Mouse (Mus musculus): ENCODE measurements around the gene Fam57b.
"Not testable (repeated sequence)": the region's sequence is repeated elsewhere in the genome, so short reads cannot be mapped to it uniquely, and the experiment has no call there.

Fam57b gene

DNA sequence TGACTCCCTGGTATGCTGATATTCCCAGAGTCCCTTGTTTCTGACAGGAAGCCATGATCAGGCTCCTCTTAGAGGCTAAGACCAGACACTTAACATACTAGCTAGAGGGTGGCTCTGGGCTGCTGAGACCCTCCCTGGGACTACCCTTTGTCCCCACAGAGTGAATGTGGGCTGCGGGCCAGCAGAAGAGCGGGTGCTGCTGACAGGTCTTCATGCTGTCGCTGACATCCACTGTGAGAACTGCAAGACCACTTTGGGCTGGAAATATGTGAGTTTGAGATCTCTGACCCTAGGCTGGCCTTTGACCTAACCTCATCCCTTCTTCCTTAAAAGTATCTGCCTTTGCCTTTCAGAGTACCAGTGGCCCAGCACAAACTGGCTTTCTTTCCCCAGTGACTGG lies 19.3 kb upstream of the Fam57b start:
- no peak for DNase-seq (ENCODE audit: low read depth, low spot score)

DNA sequence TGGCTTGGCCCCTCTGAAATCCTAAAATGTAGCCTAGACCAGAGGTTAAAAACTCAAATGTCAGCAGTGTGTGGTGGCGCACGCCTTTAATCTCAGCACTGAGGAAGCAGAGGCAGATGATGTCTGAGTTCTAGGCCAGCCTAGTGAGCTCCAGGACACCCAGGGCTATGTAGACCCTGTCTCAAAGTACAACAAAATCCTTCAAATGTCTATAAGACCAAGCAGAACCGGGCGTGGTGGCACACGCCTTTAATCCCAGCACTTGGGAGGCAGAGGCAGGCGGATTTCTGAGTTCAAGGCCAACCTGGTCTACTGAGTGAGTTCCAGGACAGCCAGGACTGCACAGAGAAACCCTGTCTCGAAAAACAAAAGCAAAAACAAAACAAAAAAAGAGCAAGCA lies 18.4 kb upstream of the Fam57b start:
- not testable (repeated sequence) for DNase-seq (ENCODE audit: low read depth, low spot score)

DNA sequence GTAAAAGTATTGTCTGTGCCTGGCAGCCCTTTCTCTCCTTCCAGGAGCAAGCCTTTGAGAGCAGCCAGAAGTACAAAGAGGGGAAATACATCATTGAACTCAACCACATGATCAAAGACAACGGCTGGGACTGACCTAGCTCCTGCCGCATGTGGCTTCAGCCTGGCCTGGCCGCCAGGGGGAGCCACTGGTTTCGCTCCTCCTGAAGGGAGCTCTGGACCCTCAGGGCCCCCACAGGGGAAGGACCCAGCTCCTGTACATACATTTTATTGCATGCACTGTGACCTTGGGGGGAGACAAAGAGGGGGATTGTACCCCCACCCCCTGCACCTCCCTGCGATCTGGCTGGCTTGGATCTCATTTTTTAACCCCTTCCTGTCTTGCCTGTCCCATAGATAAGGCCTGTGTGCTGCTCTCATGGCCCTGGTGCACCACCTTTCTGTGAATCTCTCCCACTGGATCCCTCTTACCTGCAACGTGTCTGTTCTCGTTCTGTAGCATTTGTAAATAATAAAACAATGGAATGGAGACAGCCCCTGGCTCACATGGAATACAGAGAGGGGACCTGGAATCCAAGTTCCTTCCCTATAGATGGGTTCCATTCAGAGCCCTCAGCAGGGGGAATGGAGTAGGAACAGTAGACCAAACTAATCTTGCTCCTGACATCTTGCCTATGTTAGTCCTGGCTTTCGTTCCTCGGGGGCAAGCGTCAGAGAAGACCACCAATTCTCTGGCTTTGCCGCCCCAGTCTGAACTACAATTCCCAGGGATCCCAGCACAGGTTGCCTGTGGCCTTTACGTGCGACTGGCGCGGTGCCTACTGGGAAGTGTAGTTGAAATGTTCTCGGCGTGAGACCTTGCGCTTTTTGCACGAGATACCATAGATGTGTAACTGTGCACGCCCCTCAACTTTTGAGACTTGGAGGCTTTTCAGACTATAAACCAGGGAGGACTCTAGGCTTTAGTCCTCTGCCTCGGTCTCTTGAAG lies 17.2 kb upstream of the Fam57b start:
- peak; percentile 85 for DNase-seq (ENCODE audit: low read depth, low spot score)

DNA sequence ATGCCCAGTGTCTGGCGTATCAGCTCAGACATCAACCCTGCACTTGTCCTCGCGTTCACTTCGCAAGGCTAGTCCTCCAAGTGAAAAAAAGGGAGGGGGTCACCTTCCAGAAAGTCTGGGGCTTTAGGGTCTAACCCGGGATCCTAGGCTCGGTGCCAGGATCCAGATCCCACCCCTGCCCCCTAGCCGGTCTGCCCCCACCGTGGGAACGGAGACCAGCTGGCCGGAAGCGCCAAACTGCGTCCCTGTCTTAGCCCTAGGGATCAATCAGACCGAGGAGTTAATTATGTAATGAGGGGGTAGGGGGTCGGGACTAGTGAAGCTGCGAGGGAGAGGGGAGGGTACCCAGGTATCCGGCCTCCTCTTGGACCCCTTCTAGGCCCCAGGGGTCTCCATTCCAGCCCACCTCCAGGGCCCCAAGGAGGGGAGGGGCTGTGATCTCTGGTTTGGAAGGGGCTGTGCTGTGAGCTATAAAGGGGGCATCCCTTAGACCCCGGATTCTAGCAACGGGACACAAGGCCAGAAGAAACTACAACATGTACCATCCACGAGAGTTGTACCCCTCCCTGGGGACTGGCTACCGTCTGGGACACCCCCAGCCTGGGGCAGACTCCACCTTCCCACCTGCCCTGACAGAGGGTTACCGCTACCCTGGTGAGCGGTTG lies 16.4 kb upstream of the Fam57b start, which contains the start of gene Tbx6:
Tbx6 (plus strand) TSS at position 513 of the 665 bp plus-strand sequence.
- DNase-seq (ENCODE audit: low read depth, low spot score), result no peak

DNA sequence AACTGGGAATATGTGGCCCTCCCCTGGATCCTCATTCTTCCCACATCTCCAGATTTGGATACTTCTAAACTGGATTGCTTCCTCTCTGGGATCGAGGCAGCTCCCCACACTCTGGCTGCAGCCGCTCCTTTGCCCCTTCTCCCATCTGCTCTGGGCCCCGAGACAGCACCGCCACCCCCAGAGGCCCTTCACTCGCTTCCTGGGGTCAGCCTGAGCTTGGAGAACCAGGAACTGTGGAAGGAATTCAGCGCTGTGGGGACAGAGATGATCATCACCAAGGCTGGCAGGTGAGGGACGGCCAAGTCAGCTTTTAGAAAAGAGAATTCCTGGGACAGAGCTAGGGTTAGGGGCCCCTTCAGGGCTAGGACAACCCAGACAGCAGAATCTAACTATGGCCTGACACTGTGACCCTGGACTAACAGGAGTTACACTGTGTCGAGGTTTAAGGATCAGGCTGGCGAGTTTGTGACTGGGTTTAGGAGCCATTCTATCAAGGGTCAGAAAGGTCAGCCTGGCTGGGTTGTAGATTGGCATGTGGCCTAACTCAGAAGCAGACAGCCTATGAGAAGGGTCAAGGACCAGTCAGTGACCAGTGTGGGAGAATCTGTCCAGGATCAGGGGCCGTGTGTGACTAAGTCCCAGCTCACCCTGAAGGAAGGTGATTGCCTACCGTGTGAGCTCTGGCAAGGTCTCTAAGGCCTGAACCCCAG lies 15.7 kb upstream of the Fam57b start:
- no peak for DNase-seq (ENCODE audit: low read depth, low spot score)

DNA sequence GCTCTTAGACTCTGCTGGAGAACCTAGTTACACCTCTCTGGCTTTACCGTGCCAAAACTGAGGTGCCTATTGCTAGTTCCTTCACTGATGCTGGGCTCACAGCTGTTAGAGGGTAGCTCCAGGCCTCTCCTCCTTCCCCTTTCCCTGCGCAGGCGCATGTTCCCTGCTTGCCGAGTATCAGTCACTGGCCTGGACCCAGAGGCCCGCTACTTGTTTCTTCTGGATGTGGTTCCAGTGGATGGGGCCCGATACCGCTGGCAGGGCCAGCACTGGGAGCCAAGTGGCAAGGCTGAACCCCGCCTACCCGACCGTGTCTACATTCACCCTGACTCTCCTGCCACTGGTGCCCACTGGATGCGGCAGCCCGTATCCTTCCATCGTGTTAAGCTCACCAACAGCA lies 14.8 kb upstream of the Fam57b start:
- no peak for DNase-seq (ENCODE audit: low read depth, low spot score)

DNA sequence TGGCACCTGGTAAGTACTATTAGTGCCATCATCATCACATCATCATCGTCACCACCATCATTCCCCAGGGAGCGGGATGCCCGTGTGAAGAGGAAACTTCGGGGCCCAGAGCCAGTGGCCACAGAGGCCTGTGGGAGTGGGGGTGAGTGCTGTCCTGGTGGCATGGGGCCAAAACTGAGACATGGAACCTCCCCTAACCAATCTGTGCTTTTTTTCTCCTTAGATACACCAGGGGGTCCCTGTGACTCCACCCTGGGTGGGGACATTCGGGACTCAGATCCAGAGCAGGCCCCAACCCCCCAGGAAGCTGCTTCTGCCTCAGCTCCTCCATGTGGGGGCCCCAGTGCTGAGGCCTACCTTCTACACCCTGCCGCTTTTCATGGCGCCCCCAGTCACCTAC lies 13.0 kb upstream of the Fam57b start:
- no peak for DNase-seq (ENCODE audit: low read depth, low spot score)

DNA sequence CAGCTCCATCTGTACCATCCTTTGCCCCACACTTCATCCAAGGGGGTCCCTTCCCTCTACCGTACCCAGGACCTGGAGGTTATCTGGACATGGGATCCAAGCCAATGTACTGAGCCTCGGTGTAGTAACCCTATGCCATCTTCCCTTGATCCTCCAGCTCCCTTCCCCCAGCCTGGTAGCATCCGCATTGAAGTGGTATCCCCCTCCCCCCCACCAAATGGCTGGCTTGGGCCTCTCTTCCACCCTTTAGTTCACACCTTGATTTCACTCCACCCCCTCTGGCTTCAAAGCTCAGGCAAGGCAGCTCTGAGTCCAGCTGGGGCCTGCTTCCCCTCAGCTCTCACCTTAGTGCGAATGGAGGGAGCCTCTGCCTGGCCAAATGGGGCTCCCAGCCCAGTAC lies 12.4 kb upstream of the Fam57b start:
- DNase-seq (ENCODE audit: low read depth, low spot score), result peak; percentile 69

DNA sequence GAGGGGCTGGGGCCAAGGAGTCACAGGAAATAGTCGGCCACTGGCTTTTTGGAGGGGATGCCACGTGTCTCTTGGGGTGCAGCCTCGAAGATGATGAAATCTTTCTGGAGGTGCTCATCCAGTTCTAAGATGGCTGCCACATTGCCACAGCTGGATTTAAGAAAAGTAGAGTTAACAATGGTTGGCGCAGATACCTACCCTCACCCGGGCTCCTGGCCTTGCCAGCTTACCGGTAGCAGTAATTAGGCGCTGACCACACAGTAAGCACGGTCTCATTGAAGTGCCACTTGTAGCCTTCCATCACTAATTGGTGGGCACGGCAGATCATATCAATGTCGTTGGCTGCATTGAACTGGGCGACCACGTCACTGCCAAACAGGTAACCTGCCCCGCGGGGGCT lies 11.3 kb upstream of the Fam57b start:
- DNase-seq (ENCODE audit: low read depth, low spot score), result no peak

DNA sequence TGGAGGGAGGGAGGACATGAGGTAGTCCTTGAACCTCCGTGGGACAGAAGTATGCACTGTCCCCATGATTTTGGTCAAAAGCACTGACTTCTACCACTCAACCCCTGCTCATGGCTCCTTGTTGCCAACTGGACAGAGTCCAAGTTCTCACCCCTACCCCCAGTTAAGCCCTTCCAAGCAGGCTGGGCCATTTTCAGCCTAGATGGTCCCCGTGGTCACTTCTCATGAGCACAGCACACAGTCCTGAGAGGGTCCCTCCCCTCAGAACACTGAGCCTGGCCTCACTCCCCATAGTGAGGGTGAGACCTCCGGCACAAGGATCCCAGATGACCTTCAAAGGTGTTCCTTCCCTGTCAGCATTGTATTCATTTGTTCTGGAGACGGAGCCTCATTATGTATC lies 8.3 kb upstream of the Fam57b start:
- no peak for DNase-seq (ENCODE audit: low read depth, low spot score)

DNA sequence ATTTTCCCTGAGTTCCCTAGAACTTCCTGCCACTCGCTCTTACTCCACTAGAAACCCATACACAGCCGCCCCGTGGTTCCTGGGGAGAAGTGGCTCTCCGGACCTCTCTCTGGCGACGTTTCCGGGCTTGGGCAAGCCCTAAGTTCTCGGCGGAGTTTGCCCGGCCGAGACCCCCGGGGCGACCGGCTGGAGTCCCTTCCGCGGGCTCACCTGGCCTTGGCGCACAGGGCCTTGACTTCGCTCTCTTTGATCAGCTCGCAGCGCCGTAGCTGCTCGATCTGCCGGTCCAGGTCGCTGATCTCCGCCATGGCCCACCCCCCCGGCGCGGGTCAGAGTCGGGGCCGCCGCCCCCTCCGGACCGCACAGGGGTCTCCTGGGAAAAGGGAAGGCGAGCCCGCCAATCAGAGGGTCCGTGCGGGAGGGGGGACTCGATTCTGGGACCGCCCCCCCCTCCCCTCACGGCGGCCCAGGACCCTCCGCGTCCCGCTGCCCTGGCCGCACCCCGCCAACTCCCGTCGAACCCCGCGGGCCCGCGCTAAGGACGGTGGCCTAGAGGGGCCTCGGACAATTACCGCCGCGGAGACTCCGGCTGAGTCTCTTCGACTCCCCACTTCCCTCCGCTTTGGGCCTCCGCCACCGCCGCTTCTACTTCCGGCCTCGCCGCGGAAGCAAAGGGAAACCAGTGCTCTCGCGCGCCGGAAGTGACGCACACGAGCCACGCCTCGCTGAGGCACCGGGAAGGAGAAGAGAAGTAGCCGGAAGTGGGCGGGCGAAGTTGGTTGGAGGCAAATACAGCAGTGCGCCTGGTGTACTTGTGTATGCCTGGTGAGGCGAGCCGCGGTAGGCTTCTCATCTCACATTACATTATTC lies 5.4 kb upstream of the Fam57b start, which contains the start of gene Ppp4c:
Ppp4c (minus strand) TSS at position 646 of the 870 bp plus-strand sequence.
- DNase-seq (ENCODE audit: low read depth, low spot score), result peak; percentile 97

DNA sequence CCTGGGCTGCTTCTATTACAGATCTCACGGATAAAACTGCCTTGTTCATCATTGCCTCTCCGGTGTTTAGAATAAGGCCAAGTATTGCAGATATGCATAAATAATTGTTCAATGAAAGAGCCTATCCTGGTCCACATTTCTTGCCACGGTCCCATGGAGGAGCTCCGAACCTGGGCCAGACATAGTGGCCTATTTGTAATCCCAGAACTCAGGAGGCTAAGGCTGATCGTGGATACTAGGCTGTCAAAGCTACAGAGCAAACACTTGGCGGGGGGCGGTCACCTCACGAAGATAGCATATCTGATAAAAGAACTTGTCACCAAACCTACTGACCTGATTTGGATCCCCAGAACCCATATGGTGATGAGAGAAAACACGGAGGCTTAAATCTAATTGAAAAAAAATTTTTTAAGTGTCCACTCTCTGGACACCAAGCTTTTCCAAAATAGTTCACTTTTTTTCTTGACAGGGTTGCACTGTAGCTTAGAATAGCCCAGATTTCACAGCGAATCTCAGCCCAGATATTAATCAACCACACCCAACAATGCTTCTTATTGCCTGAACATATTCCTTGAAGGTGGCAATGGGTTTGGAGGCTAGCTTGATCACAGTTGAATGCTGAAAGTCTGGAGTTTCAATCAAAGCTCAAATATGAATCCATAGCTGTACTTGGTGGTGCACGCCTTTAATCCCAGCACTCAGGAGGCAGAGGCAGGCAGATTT lies 4.6 kb upstream of the Fam57b start:
- DNase-seq (ENCODE audit: low read depth, low spot score), result no peak

DNA sequence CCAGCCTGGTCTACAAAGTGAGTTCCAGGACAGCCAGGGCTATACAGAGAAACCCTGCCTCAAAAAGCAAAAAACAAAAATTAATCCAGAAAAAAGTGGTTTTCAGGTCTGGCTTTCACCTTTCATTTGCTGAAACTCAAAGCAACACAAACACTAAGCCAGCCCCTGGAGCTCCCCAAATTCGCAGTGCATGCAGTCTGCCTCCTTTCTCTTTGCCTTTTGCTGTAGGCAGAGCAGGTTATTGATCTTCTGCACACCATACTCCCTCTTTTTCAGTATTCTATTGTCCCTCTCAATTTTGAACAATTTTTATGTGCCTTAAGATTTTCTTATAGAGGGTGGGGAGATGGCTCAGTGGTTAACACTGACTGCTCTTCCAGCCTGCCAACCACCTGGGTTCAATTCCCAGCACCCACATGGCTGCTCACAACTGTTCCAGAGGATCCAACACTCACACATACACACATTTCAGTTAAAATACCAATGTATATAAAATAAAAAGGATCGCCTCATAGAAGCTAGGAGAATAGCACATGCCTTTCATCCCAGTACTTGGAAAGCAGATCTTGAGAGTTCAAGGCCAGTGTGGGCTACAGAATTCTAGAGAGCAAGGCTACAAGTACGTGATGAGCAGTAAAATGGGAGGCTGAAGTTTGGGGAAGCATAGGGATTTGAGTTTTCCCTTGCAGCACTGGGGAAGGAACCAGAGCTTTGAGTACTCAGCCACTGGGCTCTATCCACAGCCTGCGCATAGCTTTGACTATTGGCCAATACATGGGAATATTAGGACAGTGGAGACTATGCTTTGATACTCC lies 3.8 kb upstream of the Fam57b start:
- no peak for DNase-seq (ENCODE audit: low read depth, low spot score)

DNA sequence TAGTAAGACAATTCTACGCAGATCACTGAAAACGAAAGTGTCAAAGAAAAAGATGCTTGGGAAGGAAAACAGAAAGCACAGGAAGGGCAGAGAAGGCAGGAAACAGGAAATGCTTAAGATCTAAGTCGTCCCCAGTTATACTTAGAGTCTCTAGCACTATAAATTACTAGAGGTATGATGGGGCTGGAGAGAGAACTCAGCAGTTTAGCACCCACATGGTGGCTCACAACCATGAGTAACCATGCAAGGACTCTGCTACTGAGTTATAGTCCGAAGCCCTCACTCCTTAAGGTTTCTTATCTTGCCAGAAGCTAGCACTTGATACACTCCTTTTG lies 3.2 kb upstream of the Fam57b start:
- DNase-seq (ENCODE audit: low read depth, low spot score), result no peak

DNA sequence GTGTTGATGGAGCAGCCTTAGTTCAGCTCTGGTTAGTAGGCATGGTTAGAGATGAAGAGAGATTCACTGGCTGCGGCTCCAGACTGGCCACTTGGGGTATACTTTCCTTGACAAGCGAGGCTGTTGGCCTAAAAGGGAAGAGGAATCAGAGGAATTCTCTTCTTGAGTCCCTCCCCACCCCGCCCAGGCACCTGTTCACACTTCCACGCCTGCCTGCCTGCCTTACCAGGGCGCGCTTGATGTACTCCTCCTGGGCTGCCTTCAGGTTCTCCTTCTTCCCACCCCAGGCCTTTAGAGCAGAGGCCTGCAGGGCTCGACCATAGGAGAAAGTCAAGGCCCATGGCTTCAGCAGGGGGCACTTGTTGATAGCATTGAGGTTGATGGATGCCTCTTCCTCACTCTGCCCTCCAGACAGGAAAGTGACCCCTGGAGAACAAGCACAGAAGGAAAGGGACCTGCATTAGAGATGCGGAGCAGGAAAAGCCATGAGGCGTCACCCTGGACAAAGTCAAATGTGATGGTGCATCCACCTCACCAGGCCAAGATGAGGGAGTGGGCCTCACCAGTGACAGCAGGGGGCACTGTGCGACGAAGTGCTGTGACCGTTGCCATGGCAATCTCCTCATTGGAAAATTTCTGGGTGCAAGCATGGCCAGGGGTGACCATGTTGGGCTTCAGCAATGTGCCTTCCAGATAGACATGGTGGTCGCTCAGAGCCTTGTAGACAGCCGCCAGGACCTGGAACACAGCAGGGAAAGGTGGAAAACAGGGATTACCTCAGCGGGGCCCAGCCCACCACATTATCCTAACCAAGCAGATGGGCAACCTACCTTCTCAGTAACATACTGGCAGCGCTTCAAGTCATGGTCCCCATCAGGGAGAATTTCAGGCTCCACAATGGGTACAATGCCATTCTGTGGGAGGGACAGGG lies 1.8 kb upstream of the Fam57b start:
- no peak for DNase-seq (ENCODE audit: low read depth, low spot score)

DNA sequence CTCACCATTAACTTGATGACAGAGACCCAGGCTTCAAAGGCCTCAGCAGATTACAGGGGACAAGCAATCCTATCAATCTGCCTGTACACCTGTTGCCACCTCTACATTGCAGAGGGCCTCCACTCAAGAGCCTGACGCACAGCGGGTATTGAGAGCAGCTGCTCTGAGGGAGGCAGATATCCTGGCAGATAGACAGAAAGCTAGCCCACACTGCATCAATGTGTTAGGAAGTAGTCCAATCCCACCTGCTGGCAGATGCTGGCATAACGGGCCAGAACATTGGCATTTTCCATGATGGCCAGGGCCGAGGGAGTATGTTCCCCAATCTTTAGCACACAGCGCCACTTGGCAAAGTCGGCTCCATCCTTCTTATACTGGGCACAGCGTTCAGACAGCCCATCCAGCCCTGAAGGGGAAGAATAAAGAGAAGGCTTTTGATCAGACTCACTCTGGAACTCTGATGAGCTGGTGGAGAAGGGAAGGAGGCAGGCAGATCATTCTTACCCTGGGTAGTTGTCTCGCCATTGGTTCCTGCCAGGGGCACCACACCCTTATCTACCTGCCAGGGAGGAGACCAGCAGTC lies 1.0 kb upstream of the Fam57b start:
- peak; percentile 48 for DNase-seq (ENCODE audit: low read depth, low spot score)

DNA sequence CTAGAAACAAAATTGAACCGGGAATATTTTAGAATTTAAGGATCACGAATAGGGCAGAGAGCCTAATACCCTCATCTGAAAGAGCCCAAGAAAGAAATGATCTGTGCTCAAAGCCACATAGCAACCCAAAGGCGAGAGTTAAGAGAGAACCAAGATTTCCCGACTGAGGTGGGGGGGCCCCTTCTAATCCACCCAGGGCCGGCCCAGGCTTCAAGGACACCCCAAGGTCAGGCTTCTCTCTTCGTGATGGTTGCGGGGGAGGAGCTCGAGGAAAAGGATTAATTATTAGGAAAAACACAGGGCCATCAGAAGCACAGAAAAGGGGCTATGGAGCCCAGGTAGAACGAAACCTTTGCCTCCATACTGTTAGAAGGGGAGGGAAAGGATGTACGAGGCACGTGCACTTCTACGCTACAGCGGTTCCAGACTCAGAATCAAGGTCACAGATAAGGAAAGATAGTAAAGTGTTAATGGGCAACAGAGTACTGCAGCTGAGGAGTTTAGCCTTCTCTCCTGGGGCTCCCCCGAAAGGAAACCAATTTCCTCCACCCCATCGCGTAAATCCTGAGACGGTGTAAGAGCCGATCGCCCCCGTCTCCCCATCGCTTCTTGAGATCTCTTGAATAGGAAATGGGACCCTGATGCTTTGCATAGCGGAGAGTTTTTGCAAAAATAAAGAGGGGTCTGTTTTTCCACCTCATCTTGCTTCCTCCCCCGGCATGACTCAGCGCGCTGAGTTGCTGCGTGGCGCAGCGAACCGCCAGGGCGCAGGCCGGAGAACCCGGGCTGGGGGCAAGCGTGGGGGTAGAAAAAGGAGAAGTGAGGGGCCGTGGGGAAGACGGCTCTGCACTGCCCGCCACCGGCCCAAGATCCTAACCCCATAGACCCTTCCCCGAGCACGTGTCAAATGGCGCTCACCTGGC lies 920 bp downstream of the Fam57b start:
- DNase-seq (ENCODE audit: low read depth, low spot score), result peak; percentile 38
